Mouse (Mus musculus): ENCODE results near the gene Pus7. TPM values are rescaled to one million over a fixed set of nuclear protein-coding genes. Genes with fewer than 3 reads are reported as not detected.
A peak's percentile ranks its signal among the peaks of the same experiment; 100 is the strongest.

The Pus7 gene
- polyA plus RNA-seq (2014; fragmentation: Nextera tagmentation; extraction: Ambion mirVana) = 31.8 and 37.8 TPM in 2 replicates

GRCm38 (mm10) chr5:23782931-23783877 lies at the start of gene Pus7:
Gene Pus7, minus strand, starts transcription at chr5:23783711.
- Histone ChIP-seq H3K4me3 (ENCODE audit: low read depth, low read length) (peak within 1 kb of the TSS; percentile 90), H3K9ac (replicated peaks; ENCODE audit: low read depth, low read length) (peak within 1 kb of the TSS; percentile 78), H3K4me2 (replicated peaks; ENCODE audit: low read depth, low read length) (peak within 1 kb of the TSS; percentile 70), H3K27ac (ENCODE audit: low read length) (0 out of 2 replicates have a peak within 1 kb of the TSS, but pooled peaks have one; percentile 58), H3K27me3 (ENCODE audit: control insufficient read depth, insufficient read depth, low read length) (no peaks in the 10 kb centered on the region), H3K4me1 (ENCODE audit: control insufficient read depth, insufficient read depth, low read length) (peaks cover 13% of the 10 kb centered on the region; the same call in 1 of the 2 replicates), H3K9me3 (ENCODE audit: control insufficient read depth, low read depth, low read length) (no peaks in the 10 kb centered on the region), H3K36me3 (ENCODE audit: control insufficient read depth, insufficient read depth, low read length) (no peaks in the 10 kb centered on the region)
- under 1% methylated on average over 74 of the region's 86 CpGs for WGBS
- ATAC-seq (ENCODE audit: insufficient number of reproducible peaks, insufficient read depth, low FRiP score, low read depth) = peak; percentile 94

- Histone ChIP-seq H3K9ac (replicated peaks; ENCODE audit: low read depth, low read length) (no peak overlapping the region), H3K9me3 (ENCODE audit: control insufficient read depth, low read depth, low read length) (no peaks in the 10 kb centered on the region), H3K4me2 (replicated peaks; ENCODE audit: low read depth, low read length) (no peak overlapping the region; the same call in 1 of the 2 replicates), H3K4me1 (ENCODE audit: control insufficient read depth, insufficient read depth, low read length) (no peaks in the 10 kb centered on the region), H3K27me3 (ENCODE audit: control insufficient read depth, insufficient read depth, low read length) (0 out of 2 replicates have a peak, but pooled peaks cover 3% of the 10 kb centered on the region), H3K36me3 (ENCODE audit: control insufficient read depth, insufficient read depth, low read length) (no peaks in the 10 kb centered on the region), H3K27ac (ENCODE audit: low read length) (no peak overlapping the region), H3K4me3 (ENCODE audit: low read depth, low read length) (peak overlapping the region; percentile 12; the same call in 1 of the 2 replicates)
- no peak for ATAC-seq (ENCODE audit: insufficient number of reproducible peaks, insufficient read depth, low FRiP score, low read depth)
- WGBS = 44% methylated on average over 58 of the region's 58 CpGs
Measured at GRCm38 (mm10) chr5:23830897-23831752, 47.6 kb upstream of the Pus7 start.

GRCm38 (mm10) chr5:23826321-23827004 lies 43.0 kb upstream of the Pus7 start:
- H3K4me1 ChIP-seq (ENCODE audit: control insufficient read depth, insufficient read depth, low read length) = no peaks in the 10 kb centered on the region
- no peaks in the 10 kb centered on the region for H3K36me3 ChIP-seq (ENCODE audit: control insufficient read depth, insufficient read depth, low read length)
- H3K9me3 ChIP-seq (ENCODE audit: control insufficient read depth, low read depth, low read length) = no peaks in the 10 kb centered on the region
- no peak overlapping the region for H3K27ac ChIP-seq (ENCODE audit: low read length)
- ATAC-seq (ENCODE audit: insufficient number of reproducible peaks, insufficient read depth, low FRiP score, low read depth) = no peak
- 32% methylated on average over 11 of the region's 11 CpGs for WGBS
- no peak overlapping the region for H3K4me3 ChIP-seq (ENCODE audit: low read depth, low read length)
- no peak overlapping the region for H3K9ac ChIP-seq (replicated peaks; ENCODE audit: low read depth, low read length)
- no peak overlapping the region for H3K4me2 ChIP-seq (replicated peaks; ENCODE audit: low read depth, low read length)
- no peaks in the 10 kb centered on the region for H3K27me3 ChIP-seq (ENCODE audit: control insufficient read depth, insufficient read depth, low read length)

DNA sequence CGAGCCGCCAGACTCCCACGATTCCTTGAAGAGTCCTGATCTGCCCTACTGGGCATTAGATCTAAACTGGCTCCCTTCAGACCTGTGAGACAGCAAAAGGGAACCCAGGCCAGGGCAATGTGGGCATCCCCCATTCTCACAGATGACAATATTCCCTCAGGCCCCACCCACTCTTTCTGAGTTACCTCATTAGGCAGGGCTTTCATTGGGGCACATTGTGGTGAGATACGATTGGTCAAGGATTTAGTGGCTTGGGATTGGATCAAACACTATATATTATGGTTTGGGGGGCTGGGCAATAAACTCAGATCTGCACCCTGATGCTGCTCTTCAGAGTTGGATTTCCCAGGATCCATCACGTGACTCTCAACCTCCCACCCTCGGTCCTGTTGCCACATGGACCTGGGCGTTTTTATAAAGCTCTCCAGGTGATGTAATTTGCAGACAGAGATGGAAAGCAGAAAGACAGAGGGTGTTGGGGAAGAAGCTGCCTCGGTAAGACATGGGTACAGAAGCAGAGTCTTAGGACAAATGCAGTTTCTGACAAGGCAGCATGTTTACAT lies 40.7 kb upstream of the Pus7 start:
- Histone ChIP-seq H3K27ac (ENCODE audit: low read length) (no peak overlapping the region), H3K4me2 (replicated peaks; ENCODE audit: low read depth, low read length) (no peak overlapping the region), H3K4me1 (ENCODE audit: control insufficient read depth, insufficient read depth, low read length) (no peaks in the 10 kb centered on the region), H3K9me3 (ENCODE audit: control insufficient read depth, low read depth, low read length) (no peaks in the 10 kb centered on the region), H3K27me3 (ENCODE audit: control insufficient read depth, insufficient read depth, low read length) (no peaks in the 10 kb centered on the region), H3K9ac (replicated peaks; ENCODE audit: low read depth, low read length) (no peak overlapping the region), H3K4me3 (ENCODE audit: low read depth, low read length) (no peak overlapping the region), H3K36me3 (ENCODE audit: control insufficient read depth, insufficient read depth, low read length) (peaks cover 8% of the 10 kb centered on the region; the same call in 1 of the 2 replicates)
- ATAC-seq (ENCODE audit: insufficient number of reproducible peaks, insufficient read depth, low FRiP score, low read depth) = no peak
- 78% methylated on average over 8 of the region's 8 CpGs for WGBS

DNA sequence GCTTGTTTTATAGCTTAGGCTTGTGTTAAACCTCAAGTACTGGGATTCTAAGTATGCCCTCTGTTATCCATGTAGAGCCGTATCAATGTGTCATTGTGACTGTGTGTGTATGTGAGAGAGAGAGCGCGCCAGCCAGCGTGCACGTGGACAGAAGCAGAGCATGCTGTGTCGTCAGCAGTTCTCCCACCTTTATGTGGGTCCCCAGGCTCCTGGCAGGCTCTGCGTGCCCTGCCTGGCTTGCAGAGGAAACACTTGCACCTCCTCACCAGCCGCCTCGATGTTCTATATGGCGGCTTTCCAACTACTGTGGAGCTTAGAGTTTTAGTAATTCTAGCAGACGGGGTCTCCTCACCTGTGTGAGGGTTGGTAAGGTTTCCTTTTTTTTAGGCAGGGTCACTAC lies 38.8 kb upstream of the Pus7 start:
- H3K9ac ChIP-seq (replicated peaks; ENCODE audit: low read depth, low read length) = no peak overlapping the region
- no peaks in the 10 kb centered on the region for H3K27me3 ChIP-seq (ENCODE audit: control insufficient read depth, insufficient read depth, low read length)
- no peak overlapping the region for H3K27ac ChIP-seq (ENCODE audit: low read length)
- no peaks in the 10 kb centered on the region for H3K4me1 ChIP-seq (ENCODE audit: control insufficient read depth, insufficient read depth, low read length)
- no peak overlapping the region for H3K4me3 ChIP-seq (ENCODE audit: low read depth, low read length)
- H3K36me3 ChIP-seq (ENCODE audit: control insufficient read depth, insufficient read depth, low read length) = peaks cover 19% of the 10 kb centered on the region; the same call in 1 of the 2 replicates
- H3K9me3 ChIP-seq (ENCODE audit: control insufficient read depth, low read depth, low read length) = no peaks in the 10 kb centered on the region
- no peak for ATAC-seq (ENCODE audit: insufficient number of reproducible peaks, insufficient read depth, low FRiP score, low read depth)
- H3K4me2 ChIP-seq (replicated peaks; ENCODE audit: low read depth, low read length) = no peak overlapping the region
- WGBS = 73% methylated on average over 11 of the region's 11 CpGs

GRCm38 (mm10) chr5:23816681-23817080 lies 33.2 kb upstream of the Pus7 start:
- Histone ChIP-seq H3K4me2 (replicated peaks; ENCODE audit: low read depth, low read length) (no peak overlapping the region), H3K27ac (ENCODE audit: low read length) (no peak overlapping the region), H3K27me3 (ENCODE audit: control insufficient read depth, insufficient read depth, low read length) (no peaks in the 10 kb centered on the region), H3K4me3 (ENCODE audit: low read depth, low read length) (no peak overlapping the region), H3K9me3 (ENCODE audit: control insufficient read depth, low read depth, low read length) (no peaks in the 10 kb centered on the region; the same call in 1 of the 2 replicates), H3K4me1 (ENCODE audit: control insufficient read depth, insufficient read depth, low read length) (no peaks in the 10 kb centered on the region), H3K36me3 (ENCODE audit: control insufficient read depth, insufficient read depth, low read length) (peaks cover 60% of the 10 kb centered on the region), H3K9ac (replicated peaks; ENCODE audit: low read depth, low read length) (no peak overlapping the region)
- no peak for ATAC-seq (ENCODE audit: insufficient number of reproducible peaks, insufficient read depth, low FRiP score, low read depth)
- WGBS = 91% methylated on average over 15 of the region's 15 CpGs

DNA sequence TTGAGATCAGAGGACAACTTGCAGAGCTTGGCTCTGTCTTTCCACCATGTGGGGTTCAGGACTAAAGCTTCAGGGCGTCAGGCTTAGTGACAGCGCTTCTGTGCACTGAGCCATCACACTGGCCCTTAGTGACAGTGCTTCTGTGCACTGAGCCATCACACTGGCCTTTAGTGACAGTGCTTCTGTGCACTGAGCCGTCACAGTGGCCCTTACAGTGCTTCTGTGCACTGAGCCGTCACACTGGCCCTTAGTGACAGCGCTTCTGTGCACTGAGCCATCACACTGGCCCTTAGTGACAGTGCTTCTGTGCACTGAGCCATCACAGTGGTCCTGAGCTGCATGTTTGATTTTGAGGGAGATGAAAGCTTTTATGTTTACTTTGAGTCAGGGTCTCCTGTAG lies 31.3 kb upstream of the Pus7 start:
- H3K4me3 ChIP-seq (ENCODE audit: low read depth, low read length) = no peak overlapping the region
- H3K4me2 ChIP-seq (replicated peaks; ENCODE audit: low read depth, low read length) = no peak overlapping the region
- ATAC-seq (ENCODE audit: insufficient number of reproducible peaks, insufficient read depth, low FRiP score, low read depth) = no peak
- H3K4me1 ChIP-seq (ENCODE audit: control insufficient read depth, insufficient read depth, low read length) = no peaks in the 10 kb centered on the region
- no peaks in the 10 kb centered on the region; the same call in 1 of the 2 replicates for H3K9me3 ChIP-seq (ENCODE audit: control insufficient read depth, low read depth, low read length)
- H3K36me3 ChIP-seq (ENCODE audit: control insufficient read depth, insufficient read depth, low read length) = peaks cover 69% of the 10 kb centered on the region
- H3K9ac ChIP-seq (replicated peaks; ENCODE audit: low read depth, low read length) = no peak overlapping the region
- 89% methylated on average over 5 of the region's 5 CpGs for WGBS
- H3K27me3 ChIP-seq (ENCODE audit: control insufficient read depth, insufficient read depth, low read length) = no peaks in the 10 kb centered on the region
- H3K27ac ChIP-seq (ENCODE audit: low read length) = no peak overlapping the region
